Mouse (Mus musculus) liver, embryonic 14.5 days (tissue): ENCODE measurements around the gene Xpnpep2.

Experiments
- CTCF ChIP-seq: IDR thresholded peaks from 2 replicates; pipeline ENCODE4 v1.5.1; 2016; ENCODE audit warnings: antibody characterized with exemption, low read depth, control low read depth
- EP300 ChIP-seq: IDR thresholded peaks from 2 replicates; pipeline ENCODE4 v1.6.1; 2016; ENCODE audit warnings: antibody characterized with exemption, low read depth

- TF ChIP-seq CTCF (no peak), EP300 (no peak)
Observed at GRCm38 (mm10) chrX:48129167-48129566, 20.6 kb downstream of the Xpnpep2 start.
